Mouse (Mus musculus) adrenal gland (tissue): ENCODE measurements at regions not wholly inside any gene's neighbourhood (a gene's known extent, or its start where the extent isn't known, plus 50 kb on each side); places are given as distances from the start of the nearest gene placed in this dataset.
"Not testable (repeated sequence)": the region's sequence is repeated elsewhere in the genome, so short reads cannot be mapped to it uniquely, and the experiment has no call there.

ENCODE experiments used
- intact Hi-C: fragments of 180-260 bp; cut with DNase I; formaldehyde crosslinking; loops from one replicate; pipeline ENCODE4 v1.15.1; 2025

DNA sequence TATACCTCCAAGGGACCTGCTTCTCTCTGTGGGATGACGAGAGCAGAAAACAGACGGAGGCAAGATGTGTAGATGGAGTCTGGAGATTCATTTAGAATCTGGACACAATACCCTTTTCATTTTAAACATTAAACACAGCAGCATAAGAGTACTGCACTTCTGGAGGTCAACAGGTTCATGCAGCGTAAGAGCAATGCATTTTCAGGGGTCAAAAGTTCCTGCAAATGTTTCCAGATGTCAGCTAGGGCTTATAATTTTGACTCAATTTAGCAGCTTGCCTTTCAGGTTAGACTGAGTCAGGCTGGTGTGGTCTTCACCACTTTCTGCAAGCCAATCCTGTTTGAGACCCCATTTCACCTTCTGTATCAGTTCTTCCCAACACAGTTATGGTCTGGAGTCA is 277.9 kb downstream of the Hace1 start:
- intact Hi-C loops, result no loop called here

DNA sequence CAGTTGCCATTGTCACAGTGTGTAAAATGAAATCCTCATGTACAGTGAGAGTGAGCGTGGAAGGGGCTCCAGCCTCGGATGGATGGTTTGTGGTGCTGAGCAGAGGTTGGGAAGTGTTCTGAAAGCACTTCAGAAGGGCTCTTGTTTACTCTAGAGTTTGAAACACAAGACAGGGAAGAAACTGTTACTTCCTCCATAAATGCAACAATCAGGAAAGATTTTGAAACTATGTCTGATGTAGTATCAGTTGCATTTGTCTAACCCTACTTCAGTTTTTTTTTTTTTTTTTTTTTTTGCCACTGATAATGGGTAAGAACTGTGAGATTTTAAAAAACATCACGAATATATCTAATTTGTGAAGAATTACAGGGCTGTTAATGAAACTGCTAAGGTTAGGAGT is 281.5 kb downstream of the Hace1 start:
- intact Hi-C loops, result no loop called here

- intact Hi-C loops, result no loop called here
Observed at GRCm38 (mm10) chr10:45859909-45860308, 282.3 kb downstream of the Hace1 start.

DNA sequence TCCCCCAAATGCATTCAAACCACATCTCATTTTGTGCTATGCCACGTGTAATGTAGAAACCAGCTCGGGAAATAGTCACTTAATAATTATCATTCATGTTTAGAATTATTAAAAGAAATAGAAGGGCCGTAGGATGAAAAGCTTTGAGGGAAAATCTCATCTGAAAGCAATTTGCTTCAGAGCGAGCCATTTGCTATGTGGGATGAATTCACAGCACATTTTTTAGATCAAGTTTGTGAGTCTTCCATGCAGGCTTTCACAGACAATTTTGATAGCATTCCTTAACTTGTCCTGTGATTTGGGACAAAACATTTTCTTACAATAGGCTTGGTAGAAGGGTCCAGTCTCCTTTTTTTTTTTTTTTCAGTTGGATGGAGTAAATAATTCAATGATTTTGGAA is 283.1 kb downstream of the Hace1 start:
- intact Hi-C loops, result no loop called here

DNA sequence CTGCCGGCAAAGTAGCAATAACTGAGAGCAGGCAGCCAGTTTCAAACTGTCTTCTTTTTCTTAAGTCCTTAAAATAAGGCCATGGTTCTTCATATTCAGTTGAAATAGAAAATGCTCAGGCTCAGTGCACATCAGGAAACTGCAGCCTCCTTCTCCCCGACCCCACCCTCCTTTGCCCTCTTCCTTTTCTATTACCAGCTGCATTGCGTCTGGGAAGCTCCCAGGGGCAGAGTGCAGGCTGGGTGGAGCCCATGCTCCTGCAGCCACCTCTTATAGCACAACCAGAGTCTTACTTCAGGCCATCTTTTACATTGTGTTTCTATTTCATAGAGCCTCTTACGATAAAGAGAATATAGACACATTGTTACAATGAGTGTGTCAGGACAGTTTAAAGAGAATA is 288.2 kb downstream of the Hace1 start:
- intact Hi-C loops, result no loop called here

DNA sequence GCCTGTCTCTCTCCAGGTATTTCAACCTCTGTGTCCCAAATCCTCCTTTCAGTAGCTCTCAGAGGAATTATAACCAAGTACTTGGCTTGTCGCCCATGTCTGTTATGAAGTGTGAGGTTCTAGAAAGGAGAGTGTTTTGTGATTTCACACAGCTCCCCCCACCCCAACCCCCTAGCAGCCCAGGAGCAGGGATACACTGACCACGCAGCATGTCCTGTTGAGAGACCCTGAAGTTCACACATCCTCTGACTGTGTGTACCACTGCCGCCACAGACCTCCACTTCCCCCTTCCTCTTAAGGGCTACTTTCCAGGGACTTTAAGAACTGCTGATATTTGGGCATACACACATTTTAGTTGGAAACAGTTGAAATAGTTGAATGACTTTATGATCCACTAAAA is 289.2 kb downstream of the Hace1 start:
- intact Hi-C loops, result no loop called here

DNA sequence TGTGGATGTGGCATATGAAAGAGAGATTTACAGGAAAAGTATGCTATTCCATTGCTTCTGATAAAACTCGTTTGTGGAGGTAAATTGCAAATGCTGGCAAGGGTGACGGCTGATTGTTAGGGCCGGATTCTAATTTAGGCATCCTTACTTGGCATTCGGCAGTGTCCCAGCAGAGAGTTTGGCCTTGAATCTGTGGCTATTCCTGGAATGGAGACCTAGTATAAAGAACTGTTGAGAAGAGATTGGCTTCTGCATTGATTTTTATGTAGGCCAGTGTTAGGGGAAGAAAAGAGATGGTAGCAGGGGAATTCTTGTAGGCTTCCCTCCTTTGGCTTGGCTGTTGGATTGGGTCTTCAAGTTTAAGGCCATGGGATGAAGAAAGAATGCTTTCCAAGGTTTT is 293.4 kb downstream of the Hace1 start:
- intact Hi-C loops, result no loop called here

DNA sequence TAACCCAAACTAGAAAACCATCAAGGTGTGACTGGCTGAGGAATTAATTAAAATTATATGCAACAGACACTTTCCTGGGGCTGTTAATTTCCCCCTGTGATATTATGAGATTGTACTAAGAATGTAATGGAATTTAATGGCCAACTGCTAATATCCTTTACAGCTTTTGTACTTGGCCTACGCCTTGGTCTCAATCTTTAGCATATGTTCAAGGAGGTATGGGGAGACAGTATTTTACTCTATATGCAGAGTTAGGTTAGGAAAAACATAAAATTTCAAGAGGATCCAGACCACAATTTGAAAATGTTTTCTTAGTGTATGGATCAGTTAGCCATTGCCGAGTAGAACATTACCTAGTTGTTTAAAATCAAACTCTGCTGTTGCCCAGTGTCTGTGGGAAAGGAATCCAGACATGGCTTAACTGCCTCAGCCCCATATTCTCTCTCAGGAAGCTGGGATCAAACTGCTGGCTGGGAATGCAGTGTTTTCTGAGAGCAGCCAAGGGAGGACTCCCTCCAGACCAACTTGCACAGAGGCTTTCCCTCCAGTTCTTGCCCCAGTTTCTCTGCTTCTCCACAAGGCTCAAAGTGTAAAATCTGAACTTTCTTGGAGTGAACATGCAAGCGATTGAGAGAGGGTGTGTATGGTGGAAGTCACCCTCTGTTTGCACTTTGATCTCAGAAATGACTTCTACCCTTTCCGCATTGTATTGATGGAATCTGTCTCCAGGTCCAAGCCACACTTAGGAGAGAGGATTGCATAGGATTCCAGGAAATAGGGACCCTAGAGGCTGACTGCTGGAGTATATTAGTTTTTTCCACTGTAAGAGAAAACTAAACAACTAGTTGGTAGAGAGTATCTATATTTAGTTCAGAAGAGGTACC is 294.6 kb downstream of the Hace1 start:
- intact Hi-C loops, result no loop called here

- intact Hi-C loops, result no loop called here
Observed at GRCm38 (mm10) chr10:45873805-45874780, 296.5 kb downstream of the Hace1 start.

GRCm38 (mm10) chr10:45875287-45875686 is 297.7 kb downstream of the Hace1 start:
- intact Hi-C loops, result not testable (repeated sequence)

- intact Hi-C loops, result no loop called here
Observed at GRCm38 (mm10) chr10:45883745-45884144, 306.1 kb downstream of the Hace1 start.

GRCm38 (mm10) chr10:45886636-45887035 is 309.0 kb downstream of the Hace1 start:
- intact Hi-C loops, result no loop called here

- intact Hi-C loops, result no loop called here
Observed at GRCm38 (mm10) chr10:45888835-45889234, 311.2 kb downstream of the Hace1 start.

- intact Hi-C loops, result no loop called here
Observed at GRCm38 (mm10) chr10:45889381-45889951, 311.8 kb downstream of the Hace1 start.

DNA sequence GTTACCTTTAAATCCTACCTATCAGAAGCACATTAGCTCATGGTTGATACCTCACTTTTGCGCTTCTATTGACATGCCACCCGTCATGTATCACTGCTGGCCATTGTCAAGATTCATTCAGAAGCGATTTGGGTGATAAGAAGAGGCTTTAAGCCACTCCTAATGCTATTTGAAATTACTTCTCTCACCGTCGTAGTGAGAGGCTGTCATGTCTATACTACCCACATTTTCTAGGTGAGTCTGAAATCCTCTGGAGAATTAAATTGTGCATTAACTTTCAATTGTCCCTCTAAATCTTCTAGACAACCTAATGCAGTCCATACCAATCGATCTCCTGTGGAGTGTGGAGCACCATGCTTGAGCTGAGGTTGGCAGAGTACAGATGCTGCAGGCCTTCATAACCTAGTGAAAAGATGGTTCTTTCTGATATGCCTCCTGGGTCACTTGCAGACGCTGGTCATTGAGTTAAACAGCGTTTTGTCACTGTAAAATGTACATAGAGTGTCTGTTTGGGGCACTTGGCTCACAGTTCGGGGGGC is 312.5 kb downstream of the Hace1 start:
- intact Hi-C loops, result no loop called here

- intact Hi-C loops, result no loop called here
Observed at GRCm38 (mm10) chr10:45892464-45892863, 314.8 kb downstream of the Hace1 start.

GRCm38 (mm10) chr10:45893894-45894831 is 316.5 kb downstream of the Hace1 start:
- intact Hi-C loops, result no loop called here

DNA sequence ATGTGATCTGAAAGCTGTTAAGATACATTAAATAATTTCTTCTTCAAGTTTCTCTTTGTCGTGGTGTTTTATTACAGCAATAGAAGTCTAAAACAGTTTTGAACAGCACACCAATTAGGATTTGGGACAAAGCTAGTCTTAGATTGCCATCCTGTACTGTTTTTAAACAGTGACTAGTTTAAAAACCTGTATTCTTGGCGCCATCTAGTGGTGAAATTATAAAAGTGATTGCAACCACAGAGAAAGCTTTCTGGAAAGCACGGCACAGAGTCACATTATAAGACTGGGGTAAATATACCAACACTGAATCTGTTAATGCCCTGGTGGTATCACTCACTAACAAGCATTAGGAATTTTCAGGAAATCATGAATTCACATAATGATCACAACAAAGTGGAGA is 339.3 kb downstream of the Hace1 start:
- intact Hi-C loops, result loop anchor here (2.0 to 10.0 kb wide), 3 partner anchors 112 to 542 kb away; no protein-coding TSS in a partner anchor

DNA sequence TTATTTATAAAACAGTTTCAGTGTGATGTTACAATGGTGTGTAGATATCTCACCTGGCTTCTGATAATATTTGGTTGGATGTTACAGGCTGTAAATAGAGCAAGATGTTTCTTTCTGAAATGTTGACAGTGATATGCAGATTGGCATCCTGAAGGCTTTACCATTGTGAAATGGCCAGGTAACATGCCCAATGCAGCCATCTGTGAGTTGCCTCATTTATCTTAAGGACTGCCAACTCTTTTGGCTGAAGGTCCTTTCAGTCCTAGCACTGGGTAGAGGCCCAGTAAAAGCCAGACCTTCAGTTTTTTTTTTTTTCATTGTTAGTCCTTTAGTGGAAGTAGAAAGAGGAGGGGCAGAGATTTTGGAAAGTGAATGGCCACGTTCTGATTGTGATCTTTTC is 348.1 kb downstream of the Hace1 start:
- intact Hi-C loops, result no loop called here

GRCm38 (mm10) chr10:45933631-45934310 is 356.1 kb downstream of the Hace1 start:
- intact Hi-C loops, result no loop called here
